Mouse (Mus musculus) heart, postnatal 0 days (tissue): ENCODE measurements around the gene Col4a6. TPM values are rescaled to one million over a fixed set of nuclear protein-coding genes. Genes with fewer than 3 reads are reported as not detected.

Experiments used
- ATAC-seq: fragments of 200-750 bp; cut with Nextera tagmentation; 2 replicates; pipeline ENCODE4 v1.8.0; 2017; ENCODE audit warnings: low read depth, moderate number of reproducible peaks, moderate library complexity; ENCODE audit not compliant: insufficient read depth
- DNase-seq: peaks from one replicate; pipeline ENCODE4 v3.0.0-alpha.2; 2016; ENCODE audit warnings: low spot score
- H3K27ac ChIP-seq: fragments of 300-500 bp; sonication (generic); 2 replicates; pipeline ENCODE4 v1.5.1; 2014; ENCODE audit warnings: low read depth, mild to moderate bottlenecking
- H3K27me3 ChIP-seq: fragments of 300-500 bp; sonication (generic); 2 replicates; pipeline ENCODE4 v1.6.1; 2014; ENCODE audit warnings: low read length, mixed read lengths; ENCODE audit not compliant: control insufficient read depth, insufficient read depth
- H3K36me3 ChIP-seq: fragments of 300-500 bp; sonication (generic); replicated peaks from 2 replicates; pipeline ENCODE4 v1.6.1; 2014; ENCODE audit warnings: low read length, mixed read lengths; ENCODE audit not compliant: control insufficient read depth, insufficient read depth
- H3K4me1 ChIP-seq: fragments of 300-500 bp; sonication (generic); 2 replicates; pipeline ENCODE4 v1.6.1; 2014; ENCODE audit warnings: antibody characterized with exemption; ENCODE audit not compliant: control insufficient read depth, insufficient read depth
- H3K4me2 ChIP-seq: fragments of 300-500 bp; sonication (generic); 2 replicates; pipeline ENCODE4 v1.6.1; 2014; ENCODE audit warnings: low read depth, mild to moderate bottlenecking, low read length, moderate library complexity
- H3K4me3 ChIP-seq: fragments of 300-500 bp; sonication (generic); 2 replicates; pipeline ENCODE4 v1.5.1; 2014; ENCODE audit warnings: low read depth, low read length
- H3K9ac ChIP-seq: fragments of 300-500 bp; sonication (generic); replicated peaks from 2 replicates; pipeline ENCODE4 v1.6.1; 2014; ENCODE audit warnings: low read depth, low read length, mixed read lengths
- H3K9me3 ChIP-seq: fragments of 300-500 bp; sonication (generic); replicated peaks from 2 replicates; pipeline ENCODE4 v1.6.1; 2016; ENCODE audit warnings: low read length; ENCODE audit not compliant: control insufficient read depth
- CTCF ChIP-seq: IDR thresholded peaks from 2 replicates; pipeline ENCODE4 v1.5.1; 2016; ENCODE audit warnings: antibody characterized with exemption, control low read depth, low read depth
- EP300 ChIP-seq: IDR thresholded peaks from 2 replicates; pipeline ENCODE4 v1.6.1; 2016; ENCODE audit warnings: antibody characterized with exemption, low read depth
- WGBS: fragments of 180-500 bp; shearing (Covaris S2); extraction: QIAGEN DNeasy Blood & Tissue Kit; methylation state at CpG from one replicate; pipeline ENCODE4 v1.1.7; 2014; 5-methylcytosine and 5-hydroxymethylcytosine counted together
- polyA plus RNA-seq: library from polyadenylated mRNA; unstranded; fragments of >200 nt; fragmentation: Nextera tagmentation; extraction: Ambion mirVana; gene quantifications from 2 replicates; pipeline ENCODE4 v1.2.1, GENCODE M21; 2015
- total RNA-seq: library from RNA; depleted of rRNA; stranded (reverse); fragments of >200 nt; gene quantifications from 2 replicates; pipeline ENCODE4 v1.2.3, GENCODE M21; 2014; ENCODE audit warnings: low replicate concordance; rRNA removed

The Col4a6 gene
- total RNA-seq (5.6 and 6.2 TPM in 2 replicates), polyA plus RNA-seq (1.7 and 1.9 TPM in 2 replicates)

GRCm38 (mm10) chrX:141473470-141474302, at the start of gene Col4a6:
Gene Col4a6, minus strand, starts transcription at chrX:141474076.
- Histone ChIP-seq H3K4me3 (peak within 1 kb of the TSS; percentile 59), H3K27me3 (no peaks in the 10 kb centered on the region), H3K27ac (no peak within 1 kb of the TSS), H3K4me1 (no peaks in the 10 kb centered on the region), H3K9me3 (no peaks in the 10 kb centered on the region), H3K36me3 (no peaks in the 10 kb centered on the region), H3K4me2 (peak within 1 kb of the TSS; percentile 62), H3K9ac (peak within 1 kb of the TSS; percentile 35; the same call in 1 of the 2 replicates)
- TF ChIP-seq EP300: no peak
- no peak for TF ChIP-seq CTCF
- 13% methylated on average over 16 of the region's 16 CpGs for WGBS
- DNase-seq: no peak
- no peak for ATAC-seq

GRCm38 (mm10) chrX:141503125-141503524, 29.2 kb upstream of the Col4a6 start:
- Histone ChIP-seq H3K9ac (no peak overlapping the region), H3K27ac (no peak overlapping the region), H3K9me3 (no peaks in the 10 kb centered on the region), H3K27me3 (no peaks in the 10 kb centered on the region), H3K4me3 (no peak overlapping the region), H3K36me3 (no peaks in the 10 kb centered on the region), H3K4me1 (no peaks in the 10 kb centered on the region), H3K4me2 (no peak overlapping the region)
- DNase-seq (no peak), ATAC-seq (no peak)
- TF ChIP-seq EP300: no peak
- no peak for TF ChIP-seq CTCF
- WGBS: 84% methylated on average over 1 of the region's 1 CpGs

DNA sequence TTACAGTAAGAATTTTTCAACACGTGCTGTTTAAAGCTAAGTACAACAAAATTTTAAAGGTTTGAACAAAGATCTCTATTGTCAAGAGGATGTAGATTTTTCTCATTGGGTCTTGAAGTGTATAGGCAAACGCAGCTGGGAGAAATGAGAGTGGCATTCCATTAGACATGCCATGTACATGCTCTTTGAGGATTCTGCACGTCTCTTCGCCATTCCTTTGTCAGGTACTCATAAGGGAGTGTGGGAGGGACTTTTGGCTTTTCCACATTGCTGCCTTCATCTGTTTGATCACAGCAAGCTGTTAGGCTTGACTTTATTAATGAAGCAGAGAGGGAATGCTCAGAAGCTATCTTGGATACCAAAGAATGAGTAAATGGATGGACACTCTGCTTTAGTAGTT, 20.7 kb upstream of the Col4a6 start:
- Histone ChIP-seq H3K4me3 (no peak overlapping the region), H3K4me1 (no peaks in the 10 kb centered on the region), H3K27ac (no peak overlapping the region), H3K27me3 (no peaks in the 10 kb centered on the region), H3K9ac (no peak overlapping the region), H3K4me2 (no peak overlapping the region), H3K36me3 (no peaks in the 10 kb centered on the region), H3K9me3 (no peaks in the 10 kb centered on the region)
- 62% methylated on average over 4 of the region's 4 CpGs for WGBS
- TF ChIP-seq EP300 (no peak), CTCF (no peak)
- no peak for ATAC-seq
- no peak for DNase-seq

DNA sequence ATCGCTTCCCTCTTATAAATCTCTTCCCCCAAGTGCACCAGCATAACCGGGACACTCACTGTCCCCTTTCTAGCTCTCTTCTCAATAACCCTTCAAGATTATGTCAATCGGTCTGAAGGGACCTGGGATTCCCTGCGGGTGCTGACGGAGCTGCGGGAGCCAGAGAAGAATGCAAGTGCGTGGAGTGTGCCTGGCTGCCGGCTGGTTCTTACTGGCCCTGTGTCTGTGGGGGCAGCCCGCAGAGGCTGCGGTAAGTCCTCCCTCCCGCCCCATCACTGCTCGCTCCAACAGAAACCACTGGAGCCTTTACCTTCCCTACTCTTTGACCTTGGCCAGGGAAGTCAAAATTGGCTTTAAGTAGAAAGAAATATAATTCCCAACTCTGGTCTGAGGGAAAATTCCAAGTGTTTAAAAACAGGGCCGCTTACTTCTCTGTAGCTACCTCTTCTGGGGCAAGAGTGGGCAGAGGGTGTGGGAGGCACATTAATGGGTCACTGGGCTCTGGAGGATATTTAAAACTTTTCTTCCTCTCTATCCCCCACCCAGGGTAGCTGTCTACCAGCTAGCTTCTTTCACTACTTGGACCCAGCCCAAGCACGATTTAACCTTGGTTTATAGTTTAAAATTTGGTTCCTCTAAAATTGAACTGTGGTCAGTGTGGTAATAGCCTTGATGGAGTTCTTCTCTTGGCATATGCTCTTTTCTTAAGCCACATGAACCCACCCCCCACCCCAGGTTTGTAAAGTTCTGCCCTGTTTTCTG, 1.9 kb upstream of the Col4a6 start:
- Histone ChIP-seq H3K9me3 (no peaks in the 10 kb centered on the region), H3K9ac (peak overlapping the region; percentile 73), H3K27me3 (no peaks in the 10 kb centered on the region), H3K27ac (peak overlapping the region; percentile 85), H3K36me3 (no peaks in the 10 kb centered on the region), H3K4me3 (peak overlapping the region; percentile 59), H3K4me1 (no peaks in the 10 kb centered on the region), H3K4me2 (peak overlapping the region; percentile 52)
- DNase-seq (no peak), ATAC-seq (peak; percentile 82)
- TF ChIP-seq CTCF (no peak), EP300 (no peak)
- WGBS: 15% methylated on average over 14 of the region's 14 CpGs

DNA sequence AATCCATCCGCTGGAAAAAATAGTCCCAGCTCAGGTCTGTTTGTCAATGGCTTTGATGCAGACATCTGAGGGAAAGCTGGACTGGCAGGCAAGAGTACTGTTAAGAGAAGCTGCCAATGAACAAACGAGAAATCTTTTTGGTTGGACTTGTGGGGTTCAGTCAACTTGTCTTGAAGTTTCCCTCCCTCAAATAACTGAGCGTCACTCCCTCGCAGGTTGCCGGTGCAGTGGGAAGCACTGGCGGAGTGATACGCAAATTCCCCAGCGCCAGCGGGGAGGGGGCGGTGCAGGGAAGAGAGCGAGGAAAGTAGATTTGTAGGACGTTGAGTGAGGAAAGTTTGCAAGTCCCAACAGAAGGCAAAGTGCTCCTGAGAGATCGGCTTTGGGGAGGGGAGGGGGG, 1.2 kb upstream of the Col4a6 start, which contains the start of gene Col4a5:
Gene Col4a5 (plus strand): TSS at position 276 of the 400 bp plus-strand sequence.
- H3K36me3 ChIP-seq: no peaks in the 10 kb centered on the region
- H3K4me1 ChIP-seq: no peaks in the 10 kb centered on the region
- H3K9me3 ChIP-seq: no peaks in the 10 kb centered on the region
- H3K4me2 ChIP-seq: peak within 1 kb of the TSS; percentile 52
- H3K4me3 ChIP-seq: peak within 1 kb of the TSS; percentile 59
- H3K9ac ChIP-seq: peak within 1 kb of the TSS; percentile 73
- H3K27me3 ChIP-seq: no peaks in the 10 kb centered on the region
- no peak for TF ChIP-seq EP300
- no peak for TF ChIP-seq CTCF
- 8% methylated on average over 11 of the region's 13 CpGs for WGBS
- ATAC-seq (peak; percentile 88), DNase-seq (peak; percentile 84)
- peak within 1 kb of the TSS; percentile 85 for H3K27ac ChIP-seq
